Mouse (Mus musculus) retina, adult 2 months (tissue): Measurements from ENCODE around the gene Bmp5.

Experiments used
- DNase-seq: peaks from one replicate; pipeline ENCODE4 v3.0.0-alpha.2; 2012; ENCODE audit warnings: low read depth, low spot score

Bmp5 gene

DNA sequence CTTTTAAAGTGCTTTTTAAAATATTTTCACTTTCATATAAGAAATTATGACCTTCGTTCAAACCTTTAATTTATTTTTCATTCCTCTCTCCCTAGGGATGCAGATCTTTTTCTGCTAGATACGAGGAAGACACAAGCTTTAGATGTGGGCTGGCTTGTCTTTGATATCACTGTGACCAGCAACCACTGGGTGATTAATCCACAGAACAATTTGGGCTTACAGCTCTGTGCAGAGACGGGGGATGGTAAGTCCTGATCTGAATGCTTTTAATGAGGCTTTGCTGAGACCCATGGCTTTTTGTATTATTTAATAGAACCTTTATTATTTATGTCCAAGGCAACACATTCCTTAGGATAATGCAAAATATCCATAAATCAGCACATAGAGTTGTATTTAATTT lies 64.3 kb downstream of the Bmp5 start:
- no peak for DNase-seq

DNA sequence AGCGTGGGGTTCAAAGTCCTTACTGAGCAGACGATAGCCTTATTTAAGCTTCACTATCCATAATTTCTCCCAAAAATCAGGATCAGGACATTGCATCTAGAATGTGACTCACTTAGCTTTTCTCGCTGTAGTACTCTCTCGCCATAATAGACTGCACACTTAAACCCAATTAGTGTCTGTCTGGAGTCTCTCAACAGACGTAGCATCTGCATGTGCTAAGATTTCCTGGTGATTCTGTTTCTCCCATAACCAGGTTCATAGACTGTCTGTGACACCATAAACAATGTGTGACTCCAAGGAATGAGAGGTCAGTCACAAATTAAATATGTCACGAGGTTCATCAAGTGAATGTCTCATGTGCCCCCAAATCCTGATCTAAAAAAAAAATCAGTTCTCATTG lies 65.7 kb downstream of the Bmp5 start:
- no peak for DNase-seq

DNA sequence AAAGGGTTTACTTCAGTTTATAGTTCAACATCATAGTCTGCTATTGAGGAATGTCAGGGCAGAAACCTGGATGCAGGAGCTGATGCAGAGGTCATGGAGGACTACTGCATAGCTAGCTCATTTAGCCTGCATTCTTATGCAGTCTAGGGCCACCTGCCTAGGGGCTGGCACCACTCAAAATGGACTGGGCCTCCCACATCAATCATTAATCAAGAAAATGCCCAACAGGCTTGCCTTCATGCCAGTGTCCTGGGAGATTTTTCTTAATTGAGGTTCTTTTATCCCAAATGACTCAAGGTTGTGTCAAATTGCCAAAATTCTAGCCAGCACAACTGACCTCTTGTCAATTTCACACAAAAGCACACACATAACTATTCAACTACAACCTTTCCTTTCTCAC lies 70.8 kb downstream of the Bmp5 start:
- no peak for DNase-seq

DNA sequence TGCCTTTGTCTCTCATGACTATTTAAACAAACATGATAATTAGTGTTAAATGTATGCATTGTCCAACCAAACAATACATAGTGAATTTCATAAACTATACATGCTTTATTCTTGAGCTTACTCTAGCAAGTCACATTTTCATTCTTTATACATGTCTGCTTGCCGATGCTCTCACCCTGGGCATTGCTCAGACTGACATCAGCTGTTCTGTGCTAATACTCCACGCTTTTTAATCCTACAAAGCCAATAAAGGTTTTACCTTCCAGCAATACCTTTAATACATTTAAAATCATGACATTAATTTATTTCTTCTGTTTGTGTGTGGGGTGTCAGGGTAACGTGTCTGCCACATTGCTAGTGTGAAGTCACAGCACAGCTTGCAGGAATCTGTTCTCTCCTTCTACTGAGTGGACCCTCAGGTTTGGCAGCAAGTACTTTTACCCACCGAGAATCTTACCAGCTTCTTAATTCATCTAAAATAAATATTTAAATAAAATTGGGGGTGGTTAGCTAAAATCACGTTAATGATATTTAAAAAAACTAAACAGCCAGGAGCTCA lies 75.6 kb downstream of the Bmp5 start:
- DNase-seq = no peak

DNA sequence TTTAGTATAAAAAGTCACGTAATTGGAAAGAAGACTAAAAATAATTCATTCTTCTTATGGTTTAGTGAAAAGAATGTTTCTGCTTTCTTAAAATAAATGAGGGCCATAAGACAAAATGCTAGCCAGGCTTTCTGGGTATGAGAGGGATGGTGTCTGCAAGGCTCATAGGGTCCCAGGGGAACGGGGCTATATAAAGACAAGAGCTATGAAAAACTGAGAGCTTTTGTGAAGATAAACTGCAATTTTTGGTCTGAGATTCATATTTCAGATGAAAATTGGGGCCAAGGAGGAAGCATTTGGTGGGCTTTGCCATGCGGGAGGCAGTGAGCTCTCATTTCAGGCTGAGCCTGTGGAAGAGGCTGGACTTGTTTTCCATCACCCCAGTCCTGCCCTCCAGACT lies 83.0 kb downstream of the Bmp5 start:
- no peak for DNase-seq

DNA sequence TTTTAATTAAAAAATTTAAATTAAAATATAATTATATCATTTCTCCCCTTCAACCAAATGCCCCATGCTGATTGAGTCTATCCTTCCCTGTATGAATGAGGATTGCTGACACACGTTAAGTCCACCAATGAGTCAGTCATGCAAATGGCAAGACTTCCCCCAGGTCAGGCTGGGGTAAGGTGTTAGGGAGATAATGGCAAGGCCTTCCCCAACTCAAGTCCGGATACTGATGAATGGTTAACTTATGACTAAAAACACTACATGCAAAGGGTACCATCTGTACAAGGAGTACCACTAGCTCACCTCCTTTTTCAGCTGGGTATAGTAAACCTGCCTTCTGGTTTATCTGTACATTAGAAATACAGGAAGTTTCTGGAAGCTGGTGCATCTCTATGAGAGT lies 83.8 kb downstream of the Bmp5 start:
- no peak for DNase-seq

DNA sequence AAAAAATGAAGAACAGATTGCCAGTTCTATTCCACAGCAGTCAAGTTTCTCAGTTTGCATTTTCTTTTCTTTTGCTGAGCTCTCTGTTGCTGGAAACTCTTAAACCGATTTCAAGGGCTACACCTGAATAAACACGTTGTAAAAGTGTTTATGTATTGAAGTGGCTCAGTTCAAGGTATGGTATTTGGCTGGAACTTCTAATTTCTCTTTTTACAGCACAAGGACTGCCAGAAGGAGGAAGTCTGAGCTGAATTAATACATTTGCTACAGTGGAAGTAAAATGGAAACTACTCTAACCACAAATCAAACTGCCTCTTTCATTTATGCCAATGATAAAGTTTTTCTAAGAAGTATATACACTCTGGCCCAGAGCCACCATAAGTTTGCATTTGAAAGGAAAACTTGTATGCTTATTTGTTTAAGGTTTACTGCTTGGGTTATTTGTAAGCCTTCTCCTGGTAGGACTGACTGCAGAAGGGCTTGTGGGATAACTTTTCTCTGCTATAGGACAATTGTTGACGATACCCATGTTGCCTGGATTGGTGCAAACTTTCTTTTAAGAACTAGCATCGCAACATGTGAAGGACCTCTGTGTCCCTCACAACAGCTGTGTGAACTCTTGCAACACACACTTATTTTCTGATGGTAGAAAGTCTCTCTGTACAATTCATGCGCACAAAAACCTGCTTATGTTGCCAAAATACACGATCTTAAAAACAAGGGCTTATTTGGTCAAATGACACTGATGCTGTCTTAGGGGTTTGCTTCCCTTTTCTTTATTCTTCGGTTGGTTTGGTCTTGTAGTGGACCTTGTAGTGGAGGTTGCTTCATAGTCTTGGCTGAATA lies 95.4 kb downstream of the Bmp5 start:
- no peak for DNase-seq

DNA sequence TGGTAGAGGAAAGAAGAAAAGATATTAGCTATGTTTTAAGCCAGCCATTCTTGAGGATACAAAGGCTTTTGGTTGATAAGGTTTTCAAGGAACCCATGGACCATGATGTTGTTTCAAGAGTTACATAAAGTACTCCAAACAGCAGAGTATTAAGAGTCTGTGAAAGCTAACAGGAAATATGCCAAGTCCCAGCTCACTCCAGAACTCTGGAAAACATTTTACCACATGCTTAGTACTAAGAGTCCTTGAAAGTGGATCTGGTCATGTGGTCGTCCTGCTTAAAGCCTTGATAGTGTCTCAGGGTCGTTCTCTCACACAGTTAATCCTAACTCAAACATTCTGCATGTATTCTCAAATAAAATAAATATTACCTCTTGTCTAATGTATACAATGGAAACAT lies 101.2 kb downstream of the Bmp5 start:
- no peak for DNase-seq

DNA sequence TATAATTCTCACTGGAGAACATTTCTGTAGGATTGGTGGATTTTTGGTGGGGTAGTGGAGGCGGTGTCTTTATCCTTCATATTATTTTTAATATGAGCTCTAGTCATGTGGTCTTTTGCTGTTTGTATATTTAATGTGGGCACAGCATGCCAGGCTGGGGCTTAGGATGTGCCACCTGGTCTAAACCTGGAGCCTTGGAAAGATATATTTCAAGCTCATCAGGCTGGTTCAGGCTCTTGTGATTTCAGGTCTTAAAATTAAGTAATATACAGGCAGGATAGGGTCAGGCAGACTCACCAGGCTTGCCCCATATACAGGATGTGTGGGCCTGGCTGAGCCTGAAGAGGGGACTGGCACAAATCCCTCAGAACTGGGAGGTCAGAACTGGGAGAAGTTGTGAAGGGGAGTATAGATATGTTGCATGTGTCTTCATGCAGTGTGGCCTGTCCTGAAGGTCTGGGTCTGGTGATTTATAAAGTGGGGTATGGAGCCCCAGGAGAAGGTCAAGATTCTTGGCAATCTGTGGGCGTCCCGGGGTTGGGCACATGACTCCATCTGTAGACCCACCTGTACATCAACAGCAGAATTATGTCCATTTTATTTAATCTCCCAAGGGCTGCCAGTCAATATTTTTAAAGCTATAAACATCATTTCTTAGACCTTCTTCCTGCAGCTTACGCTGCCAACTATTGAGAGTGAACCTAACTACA lies 108.5 kb downstream of the Bmp5 start:
- DNase-seq = no peak

DNA sequence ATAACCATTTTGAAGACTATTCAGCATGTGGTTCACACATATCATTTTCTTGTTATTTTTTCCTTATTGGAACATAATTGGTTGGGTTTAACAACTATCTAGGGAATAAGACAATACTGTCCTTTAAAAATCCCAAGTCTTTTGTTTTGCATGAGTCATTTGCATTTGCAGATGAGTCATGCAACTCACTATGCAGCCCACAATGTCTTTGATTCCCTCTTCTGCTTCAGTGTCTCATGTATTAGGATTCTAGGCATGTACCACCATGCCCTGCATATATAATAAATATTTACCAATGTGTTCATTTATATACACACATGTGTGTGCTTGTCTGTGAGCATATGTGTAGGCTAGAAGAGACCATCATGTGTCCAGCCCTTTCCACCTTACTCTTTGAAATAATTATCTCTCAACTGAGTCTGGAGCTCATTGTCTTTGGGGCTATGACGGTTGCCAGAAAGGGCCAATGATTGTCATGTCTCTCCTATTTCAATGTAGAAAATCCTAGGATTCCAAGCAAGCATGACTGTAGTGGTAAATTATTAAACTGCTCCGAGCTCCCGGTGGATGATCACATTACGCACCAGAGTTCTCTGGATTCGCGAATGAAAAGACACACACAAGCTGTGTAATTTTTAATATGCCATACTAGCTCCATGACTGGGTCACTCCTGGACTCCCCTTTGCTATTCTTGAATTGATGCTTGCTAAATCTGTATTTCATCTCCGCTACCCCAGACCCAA lies 111.8 kb downstream of the Bmp5 start:
- DNase-seq = no peak

DNA sequence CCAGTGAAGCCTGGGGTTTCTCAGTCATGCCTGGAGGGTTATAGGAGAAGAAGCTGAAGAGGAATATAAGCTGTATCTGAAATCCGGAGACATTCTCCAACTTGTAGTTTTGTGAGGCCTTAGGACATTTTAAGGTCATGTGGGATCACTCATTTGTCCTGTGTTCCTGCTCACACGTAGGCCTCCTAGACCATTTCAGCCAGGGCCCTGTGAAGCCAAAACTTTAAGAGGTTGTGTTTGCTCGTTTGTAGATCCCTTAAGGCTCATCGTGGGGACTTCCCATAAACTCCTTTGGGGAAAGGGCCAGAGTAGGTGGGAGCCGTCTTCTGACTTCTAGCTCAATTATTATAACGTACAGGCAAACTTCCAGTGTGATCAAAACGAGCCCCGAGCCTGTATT lies 121.8 kb downstream of the Bmp5 start:
- no peak for DNase-seq

DNA sequence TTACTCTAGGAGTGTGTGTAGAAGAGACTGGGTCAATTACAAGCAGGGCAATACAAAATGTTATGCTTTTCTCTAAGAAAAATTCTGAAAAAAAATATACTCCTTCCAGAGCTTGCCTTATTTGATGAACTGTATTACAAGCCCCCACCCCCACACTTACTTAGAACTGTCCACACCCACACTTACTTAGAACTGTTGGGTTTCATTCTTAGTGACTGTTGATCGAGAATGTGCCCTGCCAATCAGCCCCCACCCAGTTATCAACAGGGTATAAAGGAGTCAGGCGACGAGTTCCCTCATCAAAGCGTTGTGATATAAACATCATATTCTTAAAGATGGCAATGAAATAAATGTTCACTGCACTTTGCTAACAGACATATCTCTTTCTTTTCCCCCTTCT lies 122.9 kb downstream of the Bmp5 start:
- no peak for DNase-seq

DNA sequence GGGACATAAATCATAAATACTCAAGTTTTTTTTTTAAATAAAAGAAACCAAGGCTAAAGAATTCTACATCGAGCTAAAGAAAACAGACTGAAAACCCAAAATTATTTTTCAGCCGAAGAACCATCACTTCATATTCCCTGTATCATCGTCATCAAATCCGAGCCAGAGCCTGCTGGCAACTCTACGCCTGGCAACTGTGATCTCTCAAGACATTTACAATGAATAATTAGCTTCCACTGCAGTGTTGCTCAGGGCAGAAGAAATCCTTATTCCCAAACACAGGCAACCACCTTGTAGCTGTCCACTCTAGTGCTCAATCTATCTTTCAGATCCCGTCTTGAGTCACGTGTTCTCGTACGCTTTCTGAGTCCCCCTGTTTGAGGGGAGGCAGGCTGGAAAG lies 126.1 kb downstream of the Bmp5 start:
- no peak for DNase-seq

DNA sequence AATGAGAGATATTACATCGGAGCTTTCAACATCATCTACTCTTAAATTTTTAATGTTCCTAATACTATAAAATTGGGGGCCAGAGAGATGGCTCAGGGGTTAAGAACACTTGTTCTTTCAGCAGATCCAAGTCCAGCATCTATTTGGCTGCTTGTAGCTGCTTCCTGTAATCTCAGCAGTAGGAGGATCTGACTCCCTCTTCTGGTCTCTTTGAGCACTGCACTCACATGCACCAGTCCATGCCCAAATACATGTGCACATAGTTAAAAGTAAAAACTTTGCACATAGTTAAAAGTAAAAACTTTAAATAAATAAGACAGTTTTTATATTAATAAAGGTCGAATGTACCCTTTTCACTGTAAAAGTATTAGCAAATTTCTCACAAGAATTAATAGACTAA lies 130.3 kb downstream of the Bmp5 start:
- no peak for DNase-seq

DNA sequence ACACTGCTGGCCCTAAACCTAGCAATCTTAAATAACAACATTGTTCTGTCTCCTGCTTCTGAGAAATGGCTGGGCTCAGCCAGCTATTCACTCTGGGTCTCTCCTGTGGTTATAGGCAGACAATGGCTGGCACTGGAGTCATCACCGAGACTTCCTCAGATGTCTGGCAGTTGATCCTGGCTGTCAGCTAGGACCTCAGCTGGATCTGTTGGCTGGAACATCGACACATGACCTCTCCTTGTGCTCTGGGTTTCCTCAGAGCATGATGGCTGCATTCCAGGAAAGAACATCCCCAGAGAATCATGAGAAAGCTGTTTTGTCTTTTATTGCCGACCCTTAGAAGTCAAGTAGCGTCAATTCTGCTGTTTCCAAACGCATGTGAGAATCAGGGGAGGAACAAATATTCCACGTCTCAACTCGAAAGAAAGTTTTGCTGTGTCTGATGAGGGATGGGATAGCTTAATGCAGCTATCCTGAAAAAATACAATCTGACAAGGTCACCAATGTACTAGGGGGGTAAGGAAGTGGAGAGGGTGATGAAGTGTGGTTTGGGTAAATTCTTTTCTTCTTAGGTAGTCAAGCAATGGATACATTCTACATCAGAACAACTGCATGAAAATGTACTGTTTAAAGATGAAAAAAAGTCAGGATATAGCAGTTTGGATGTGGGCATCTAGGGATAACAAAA lies 135.1 kb downstream of the Bmp5 start:
- DNase-seq = no peak

DNA sequence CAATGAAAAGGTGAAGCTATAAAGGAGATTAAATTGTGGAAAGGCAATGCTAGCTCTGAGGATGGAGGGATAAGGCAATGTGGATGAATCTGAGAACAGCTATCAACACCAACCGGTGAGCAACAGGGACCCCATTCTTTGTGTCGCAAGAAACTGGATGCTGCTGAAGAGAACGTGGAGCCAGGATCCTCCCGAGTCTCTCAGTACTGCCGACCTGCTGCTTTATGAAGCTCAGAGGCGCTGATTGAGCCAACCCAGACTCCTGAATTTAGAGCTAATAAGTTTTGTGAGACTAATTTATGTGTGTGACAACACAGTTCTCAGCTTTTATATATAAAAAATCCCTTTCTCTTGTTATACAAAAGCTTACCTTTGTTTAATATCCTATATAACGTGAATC lies 136.4 kb downstream of the Bmp5 start:
- DNase-seq = no peak

DNA sequence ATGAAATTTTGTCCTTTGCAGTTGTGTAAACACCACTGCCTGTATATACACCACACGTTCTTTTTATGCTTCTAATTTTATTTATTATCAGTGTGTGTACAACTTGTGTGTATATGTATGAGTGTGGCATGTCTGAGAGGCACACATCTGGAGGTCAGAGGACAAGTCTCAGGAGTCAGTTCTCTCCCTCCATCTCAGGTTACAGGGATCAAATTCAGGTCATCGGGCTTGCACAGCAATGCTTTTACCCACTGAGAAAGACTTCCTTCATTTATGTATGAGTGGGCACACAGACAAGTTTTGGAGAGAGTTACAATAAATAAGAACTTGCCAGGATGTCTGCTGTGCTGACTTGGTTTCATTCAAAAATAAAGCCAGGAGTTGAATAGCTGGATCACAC lies 140.9 kb downstream of the Bmp5 start:
- DNase-seq = no peak

DNA sequence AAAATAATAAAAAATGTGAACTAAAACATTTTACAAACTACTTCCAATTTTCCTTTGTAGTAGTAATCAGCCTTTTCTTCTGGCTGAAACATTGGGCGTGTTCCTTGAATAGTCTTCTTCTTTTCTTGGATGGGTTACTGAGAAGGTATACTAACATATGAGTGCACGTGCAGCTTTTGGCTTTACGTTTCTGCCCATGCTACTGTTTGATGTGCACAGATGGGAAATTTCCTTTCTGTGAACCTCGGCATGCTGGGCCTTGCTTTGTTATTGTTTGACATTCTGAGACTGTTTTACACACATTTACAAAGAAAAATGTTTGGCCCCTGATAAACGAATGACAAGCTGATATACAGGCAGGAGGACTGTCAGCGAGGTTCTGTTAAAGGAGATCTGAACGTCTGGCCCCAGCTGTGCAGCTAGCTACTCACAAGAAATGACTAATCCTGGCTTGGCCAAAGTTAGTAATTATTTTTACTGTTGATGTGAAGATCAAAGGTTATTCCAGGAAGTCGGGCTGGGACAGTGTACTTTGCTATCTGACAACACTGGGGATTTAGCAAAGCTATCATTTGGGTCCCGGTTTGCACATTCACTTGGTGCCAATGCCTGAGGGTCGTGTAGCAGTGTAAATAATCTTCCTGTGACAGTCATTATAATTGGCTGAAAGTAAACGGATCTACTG lies 152.2 kb downstream of the Bmp5 start:
- DNase-seq = no peak

DNA sequence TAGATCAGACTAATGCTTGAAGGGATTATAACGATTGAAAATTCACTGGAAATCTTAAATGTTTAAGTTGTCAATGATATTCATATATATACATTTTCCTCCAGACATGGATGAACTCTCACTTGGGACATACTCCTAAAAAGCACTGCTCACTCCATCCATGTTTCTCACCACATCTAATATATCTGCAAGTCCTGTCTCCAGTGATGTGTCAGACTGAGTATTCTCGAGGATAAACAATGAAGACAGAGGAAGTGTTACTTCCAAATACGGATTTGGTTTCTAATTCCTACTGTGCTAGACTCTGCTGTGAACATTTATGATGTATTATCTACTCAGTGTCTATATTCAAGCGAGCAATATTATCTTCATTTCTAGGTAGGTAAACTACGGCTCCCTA lies 152.9 kb downstream of the Bmp5 start:
- DNase-seq = no peak

DNA sequence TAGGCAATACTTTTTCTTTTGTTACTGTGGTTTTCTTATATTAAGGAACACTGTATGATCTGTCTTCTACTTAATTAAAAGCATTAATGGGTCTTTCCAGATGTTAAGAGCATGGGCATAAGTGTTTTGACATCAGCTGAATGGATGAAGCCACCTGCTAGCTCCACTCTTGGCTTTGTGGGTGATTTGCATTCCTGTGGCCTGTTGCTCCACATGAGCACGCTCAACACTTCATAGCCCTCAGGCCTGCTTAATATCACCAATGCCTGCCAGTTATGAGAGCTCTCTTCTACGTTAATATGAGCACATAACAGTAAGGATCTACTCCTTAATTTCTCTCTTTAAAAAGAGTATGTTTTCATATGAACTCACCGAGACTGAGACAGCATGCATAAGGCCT lies 169.5 kb downstream of the Bmp5 start:
- DNase-seq = no peak
